Mouse (Mus musculus): ENCODE results near the gene Ret.

DNA sequence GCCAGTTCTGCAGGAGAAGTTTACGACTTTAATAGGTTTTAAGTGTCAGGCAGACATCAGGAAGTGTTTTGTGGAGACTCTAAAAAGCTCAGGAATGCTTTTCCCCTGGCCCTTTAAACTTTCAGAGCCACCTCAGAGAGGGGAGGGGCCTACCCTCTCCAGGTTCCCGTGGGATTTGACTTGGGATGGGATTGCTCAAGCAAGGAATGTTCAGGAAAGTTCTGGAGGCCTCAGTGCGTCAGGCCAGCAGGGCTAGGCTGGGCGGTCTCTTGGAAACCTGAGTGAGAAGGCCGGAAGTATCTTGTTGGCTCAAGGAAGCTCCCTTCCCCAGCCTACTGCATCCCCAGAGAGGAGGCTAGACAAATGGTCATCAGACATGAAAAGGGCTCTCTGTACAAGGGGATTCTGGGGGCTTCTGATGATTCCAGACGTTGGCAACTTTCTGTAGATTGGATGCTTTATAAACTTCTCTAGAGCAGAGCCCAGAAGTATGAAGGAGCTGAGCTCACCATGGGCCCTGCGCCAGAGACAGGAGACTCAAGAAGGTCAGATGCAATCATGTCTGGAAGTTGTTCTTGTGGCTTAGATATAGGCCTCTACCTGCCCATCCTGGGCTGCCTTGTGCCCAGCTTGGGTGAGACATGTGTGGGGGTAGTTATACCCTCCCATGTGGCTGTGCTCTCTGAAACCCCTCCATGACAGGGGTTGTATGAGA is 7.8 kb upstream of the Ret start:
- TF ChIP-seq POLR2A (IDR thresholded peaks at IDR 0.05; ENCODE audit: low read depth, low read length), result no peak
- no peak for TF ChIP-seq CTCF (conservative IDR thresholded peaks at IDR 0.05; ENCODE audit: insufficient read depth, insufficient read length, low read depth, low read length)

All from kidney, adult 2 months (tissue).